Mouse (Mus musculus) urinary bladder, postnatal 14 days (tissue): Measurements from ENCODE around the gene Nup188.

Experiments
- DNase-seq: peaks from one replicate; pipeline ENCODE4 v3.0.0; 2021; ENCODE audit warnings: low spot score

The Nup188 gene

GRCm38 (mm10) chr2:30256616-30257350 is 29.4 kb upstream of the Nup188 start:
- no peak for DNase-seq

- DNase-seq, result no peak
These were observed 28.3 kb upstream of the Nup188 start for GRCm38 (mm10) chr2:30257699-30258460.

- peak; percentile 56 for DNase-seq
These were observed 27.6 kb upstream of the Nup188 start for GRCm38 (mm10) chr2:30258600-30258999.

- DNase-seq, result no peak
These were observed 26.8 kb upstream of the Nup188 start for GRCm38 (mm10) chr2:30259131-30260064.

- no peak for DNase-seq
These were observed 25.0 kb upstream of the Nup188 start for GRCm38 (mm10) chr2:30261064-30261736.

- no peak for DNase-seq
These were observed 24.0 kb upstream of the Nup188 start for GRCm38 (mm10) chr2:30261921-30262839.

- no peak for DNase-seq
These were observed 23.3 kb upstream of the Nup188 start for GRCm38 (mm10) chr2:30262840-30263441.

GRCm38 (mm10) chr2:30263811-30264210 is 22.4 kb upstream of the Nup188 start:
- no peak for DNase-seq

- DNase-seq, result no peak
These were observed 21.3 kb upstream of the Nup188 start for GRCm38 (mm10) chr2:30264671-30265519.

GRCm38 (mm10) chr2:30265767-30266253 is 20.4 kb upstream of the Nup188 start, which contains the start of gene Phyhd1:
Gene Phyhd1 (plus strand): TSS chr2:30266203.
- DNase-seq, result peak; percentile 58

GRCm38 (mm10) chr2:30266392-30266941 is 19.7 kb upstream of the Nup188 start:
- DNase-seq, result peak; percentile 81

GRCm38 (mm10) chr2:30267466-30267865 is 18.7 kb upstream of the Nup188 start:
- DNase-seq, result no peak

GRCm38 (mm10) chr2:30268371-30268770 is 17.8 kb upstream of the Nup188 start:
- no peak for DNase-seq

- DNase-seq, result no peak
These were observed 16.8 kb upstream of the Nup188 start for GRCm38 (mm10) chr2:30269241-30269990.

- DNase-seq, result peak; percentile 73
These were observed 16.1 kb upstream of the Nup188 start for GRCm38 (mm10) chr2:30270134-30270533.

GRCm38 (mm10) chr2:30280743-30281142 is 5.5 kb upstream of the Nup188 start, which contains the start of gene Gm28038:
Gene Gm28038 (plus strand): TSS chr2:30281043.
- DNase-seq, result no peak

GRCm38 (mm10) chr2:30281651-30282050 is 4.5 kb upstream of the Nup188 start:
- DNase-seq, result no peak

- no peak for DNase-seq
These were observed 3.0 kb upstream of the Nup188 start for GRCm38 (mm10) chr2:30283193-30283592.
